Mouse (Mus musculus) E14TG2a.4 (cell line): ENCODE measurements at regions not wholly inside any gene's neighbourhood (a gene's known extent, or its start where the extent isn't known, plus 50 kb on each side); places are given as distances from the start of the nearest gene placed in this dataset.

Experiments used
- H3K27me3 ChIP-seq: 2 replicates; pipeline ENCODE4 v1.6.1; 2014; ENCODE audit warnings: low read length, control low read depth; ENCODE audit not compliant: insufficient read depth
- H3K36me3 ChIP-seq: 2 replicates; pipeline ENCODE4 v1.6.1; 2014; ENCODE audit warnings: low read length, control low read depth; ENCODE audit not compliant: insufficient read depth
- H3K4me1 ChIP-seq: replicated peaks from 2 replicates; pipeline ENCODE4 v1.6.1; 2014; ENCODE audit warnings: low read depth, low read length, control low read depth
- H3K4me3 ChIP-seq: replicated peaks from 2 replicates; pipeline ENCODE4 v1.5.1; 2014; ENCODE audit warnings: mild to moderate bottlenecking, low read length
- H3K9me3 ChIP-seq: 2 replicates; pipeline ENCODE4 v1.6.1; 2014; ENCODE audit warnings: low read length, control low read depth
- CTCF ChIP-seq: conservative IDR thresholded peaks from 2 replicates; pipeline ENCODE4 v1.5.1; 2014; ENCODE audit warnings: low read length
- NANOG ChIP-seq: IDR thresholded peaks from 2 replicates; pipeline ENCODE4 v1.6.1; 2014; ENCODE audit warnings: borderline replicate concordance, low read length, mixed read lengths
- POU5F1 ChIP-seq: IDR thresholded peaks from 2 replicates; pipeline ENCODE4 v1.6.1; 2014; ENCODE audit warnings: low read length, borderline replicate concordance

DNA sequence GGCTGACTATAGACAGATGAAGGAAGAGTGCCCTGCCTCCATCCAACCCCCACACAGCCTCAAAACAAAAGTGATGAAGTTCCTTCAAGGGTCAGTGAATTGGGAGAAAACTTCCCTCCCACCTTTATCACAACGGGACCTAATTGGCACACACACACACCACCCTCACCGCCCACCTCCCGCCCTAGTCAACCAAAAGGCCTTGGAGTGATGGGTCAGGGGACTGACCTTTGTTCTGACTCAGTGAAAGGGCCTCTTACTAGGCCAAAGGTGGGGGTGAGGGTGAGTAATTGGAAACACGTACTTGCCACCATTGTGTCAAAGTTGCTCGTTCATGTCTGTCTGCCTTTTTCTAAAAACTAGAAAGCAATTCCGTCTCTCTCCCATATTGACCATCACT is 386.4 kb downstream of the Sorl1 start:
- H3K9me3 ChIP-seq: no peaks in the 10 kb centered on the region
- peaks cover 2% of the 10 kb centered on the region; the same call in 1 of the 2 replicates for H3K27me3 ChIP-seq
- TF ChIP-seq NANOG: no peak
- no peak for TF ChIP-seq CTCF
- TF ChIP-seq POU5F1: no peak
- H3K36me3 ChIP-seq: no peaks in the 10 kb centered on the region
- peaks cover 31% of the 10 kb centered on the region for H3K4me1 ChIP-seq
- no peak overlapping the region for H3K4me3 ChIP-seq

DNA sequence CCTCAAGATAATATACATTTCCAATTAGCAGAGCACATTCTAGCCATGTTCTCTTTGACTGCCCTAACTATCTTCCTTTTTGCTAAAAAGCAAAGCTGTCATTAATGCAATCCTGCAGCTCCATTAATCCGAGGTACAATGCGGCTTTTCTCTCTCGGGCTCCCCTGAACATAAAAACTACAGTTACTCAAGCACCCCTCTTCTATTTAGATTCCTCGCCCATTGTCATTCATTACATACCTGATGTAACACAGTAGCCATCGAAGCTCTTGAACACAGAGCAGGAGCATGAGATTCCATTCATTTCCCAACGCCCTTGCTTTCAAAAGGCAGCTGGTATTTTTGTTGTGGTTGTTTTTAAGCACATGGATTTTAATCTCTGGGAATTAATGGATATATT is 387.2 kb downstream of the Sorl1 start:
- no peak for TF ChIP-seq POU5F1
- no peak for TF ChIP-seq CTCF
- no peak for TF ChIP-seq NANOG
- H3K9me3 ChIP-seq: no peaks in the 10 kb centered on the region
- H3K4me1 ChIP-seq: peaks cover 31% of the 10 kb centered on the region
- no peaks in the 10 kb centered on the region for H3K36me3 ChIP-seq
- H3K27me3 ChIP-seq: peaks cover 2% of the 10 kb centered on the region; the same call in 1 of the 2 replicates
- H3K4me3 ChIP-seq: peak overlapping the region; percentile 41

DNA sequence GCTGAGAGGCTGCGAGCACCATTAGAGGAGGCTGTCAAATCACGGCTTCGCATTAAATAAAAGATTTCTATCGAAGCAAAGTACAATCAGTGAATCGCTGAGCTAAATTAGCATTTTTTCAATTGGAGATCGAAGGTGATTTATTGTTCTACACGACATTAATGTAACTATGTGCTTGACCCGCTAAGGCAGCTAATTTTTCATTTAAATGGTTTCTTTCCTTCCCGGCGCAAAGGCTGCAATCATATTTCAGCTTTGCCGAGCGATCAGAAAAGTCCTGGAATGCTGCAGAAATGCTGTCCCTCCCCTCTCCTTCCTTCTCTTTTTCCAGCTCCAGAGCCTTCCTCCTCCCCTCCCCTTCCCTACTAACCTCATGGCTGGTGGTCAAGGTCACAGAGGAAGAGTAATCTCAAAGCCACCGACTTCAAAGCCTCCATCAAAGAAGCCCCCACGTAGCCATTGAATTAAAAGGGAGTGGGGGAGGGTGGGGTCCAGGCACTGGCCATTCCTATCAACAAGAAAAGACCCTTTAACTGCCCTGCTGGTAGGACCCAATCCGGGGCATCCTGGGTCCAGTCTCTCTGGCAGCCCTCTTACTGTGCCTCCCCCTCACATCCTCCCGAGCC is 387.8 kb downstream of the Sorl1 start:
- no peak for TF ChIP-seq POU5F1
- no peak for TF ChIP-seq CTCF
- TF ChIP-seq NANOG: no peak
- Histone ChIP-seq H3K4me1 (peaks cover 31% of the 10 kb centered on the region), H3K9me3 (no peaks in the 10 kb centered on the region), H3K36me3 (no peaks in the 10 kb centered on the region), H3K4me3 (peak overlapping the region; percentile 41), H3K27me3 (peaks cover 2% of the 10 kb centered on the region; the same call in 1 of the 2 replicates)

DNA sequence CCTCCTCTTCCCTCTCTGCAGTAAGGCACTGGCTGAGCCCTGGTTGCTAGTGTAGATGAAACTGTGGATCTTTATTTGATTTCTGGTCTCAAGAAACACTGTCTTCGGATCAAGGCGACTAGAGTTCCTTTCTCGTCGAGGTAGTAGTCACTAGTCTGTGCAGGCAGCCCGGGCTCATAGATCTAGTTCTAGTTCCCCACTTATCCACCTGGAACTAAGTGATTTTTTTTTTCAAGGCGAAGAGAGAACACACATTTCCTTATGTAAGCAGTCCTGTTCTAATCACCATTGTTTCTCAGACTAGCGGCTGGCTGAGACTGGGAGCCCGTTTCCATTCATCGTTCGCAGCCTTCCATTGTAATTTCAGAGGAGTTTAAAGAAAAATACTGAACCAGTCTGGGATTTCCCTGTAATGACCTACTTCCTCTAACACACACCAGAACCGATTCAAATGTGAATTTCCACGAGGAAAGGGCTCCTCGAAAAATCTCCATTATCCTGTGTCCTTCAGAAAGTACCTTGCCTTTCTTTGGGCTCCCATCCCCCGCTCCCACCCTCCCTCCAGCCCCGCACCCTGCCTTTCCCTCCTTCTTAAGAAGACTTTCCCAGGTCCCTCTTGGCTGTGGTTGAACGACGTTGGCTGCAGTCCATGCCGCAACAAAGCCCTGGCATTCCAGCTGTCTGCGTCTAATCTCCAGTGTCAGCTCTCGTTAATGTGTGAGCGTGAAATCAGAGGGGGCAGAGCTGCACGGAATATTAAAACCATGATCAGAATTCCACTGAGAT is 388.5 kb downstream of the Sorl1 start:
- H3K4me3 ChIP-seq: peak overlapping the region; percentile 41
- H3K27me3 ChIP-seq: peaks cover 2% of the 10 kb centered on the region; the same call in 1 of the 2 replicates
- H3K4me1 ChIP-seq: peaks cover 31% of the 10 kb centered on the region
- no peak for TF ChIP-seq NANOG
- H3K36me3 ChIP-seq: no peaks in the 10 kb centered on the region
- no peaks in the 10 kb centered on the region for H3K9me3 ChIP-seq

DNA sequence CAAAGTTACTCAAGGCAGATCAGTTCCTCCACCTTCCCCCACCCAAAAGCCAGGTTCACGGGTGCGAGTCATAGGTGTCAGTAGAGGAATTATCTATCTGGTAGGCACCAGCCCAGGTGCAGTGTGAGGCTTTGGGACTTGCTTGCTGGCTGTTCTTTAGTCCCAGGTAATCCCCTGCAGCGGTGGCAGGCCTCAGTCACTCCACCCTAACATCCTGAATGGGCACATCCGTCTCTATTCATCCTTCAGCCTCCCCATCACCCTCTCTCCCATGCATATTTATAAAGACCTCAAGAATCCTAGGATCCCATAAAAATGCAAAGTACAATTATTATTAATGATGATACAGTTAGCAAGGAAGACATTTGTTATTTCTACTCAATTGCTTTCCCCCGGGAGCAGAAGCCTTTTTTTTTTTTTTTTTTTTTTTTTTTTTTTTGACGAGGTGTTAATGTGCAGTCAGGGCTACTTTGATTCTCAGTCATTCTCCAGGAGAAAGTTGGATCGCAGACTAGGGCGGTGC is 389.1 kb downstream of the Sorl1 start:
- Histone ChIP-seq H3K27me3 (peaks cover 2% of the 10 kb centered on the region; the same call in 1 of the 2 replicates), H3K36me3 (no peaks in the 10 kb centered on the region), H3K9me3 (no peaks in the 10 kb centered on the region), H3K4me3 (peak overlapping the region; percentile 41; the same call in 1 of the 2 replicates), H3K4me1 (peaks cover 31% of the 10 kb centered on the region)
- TF ChIP-seq POU5F1 (no peak), CTCF (no peak), NANOG (no peak)

DNA sequence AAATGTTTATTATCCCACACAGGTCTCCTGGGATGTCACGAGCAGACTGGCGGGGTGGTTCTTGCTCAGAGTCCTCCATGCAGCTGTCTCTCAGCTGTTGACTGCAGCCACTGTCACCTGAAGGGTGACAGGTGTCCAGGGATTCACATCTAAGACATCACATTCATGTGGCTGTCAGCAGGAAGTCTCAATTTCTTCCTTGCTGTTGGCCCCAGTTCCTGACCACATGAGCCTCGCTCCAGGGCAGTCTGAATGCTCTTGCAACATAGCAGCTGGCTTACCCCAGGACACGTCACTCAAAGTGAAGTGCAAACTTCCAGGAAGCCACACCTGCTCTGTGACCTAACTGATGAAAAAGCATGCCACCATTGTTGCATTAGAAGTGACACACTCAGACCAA is 402.5 kb downstream of the Sorl1 start:
- Histone ChIP-seq H3K4me3 (no peak overlapping the region), H3K27me3 (no peaks in the 10 kb centered on the region), H3K4me1 (no peaks in the 10 kb centered on the region), H3K9me3 (no peaks in the 10 kb centered on the region), H3K36me3 (no peaks in the 10 kb centered on the region)
- TF ChIP-seq POU5F1: no peak
- TF ChIP-seq NANOG: no peak
- no peak for TF ChIP-seq CTCF

DNA sequence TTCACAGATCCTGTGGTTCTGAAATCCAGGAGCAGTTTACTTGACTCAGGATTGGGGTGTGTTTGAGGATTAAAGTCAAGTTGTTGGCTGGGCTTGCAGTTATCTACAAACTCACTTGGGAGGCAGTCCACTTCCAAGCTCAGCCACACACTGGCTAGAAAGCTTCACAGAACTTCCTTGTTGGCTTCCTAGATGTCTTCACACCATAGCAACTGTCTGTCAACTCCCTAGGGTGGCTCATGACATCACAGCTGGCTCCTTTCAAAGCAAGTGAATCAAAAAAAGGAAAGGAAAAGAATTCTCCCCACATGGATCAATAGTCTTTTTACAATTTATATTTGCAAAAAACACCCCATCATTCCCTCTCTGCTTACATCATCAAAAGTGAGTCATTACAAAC is 408.9 kb downstream of the Sorl1 start:
- Histone ChIP-seq H3K27me3 (no peaks in the 10 kb centered on the region), H3K9me3 (no peaks in the 10 kb centered on the region), H3K36me3 (no peaks in the 10 kb centered on the region), H3K4me3 (no peak overlapping the region), H3K4me1 (no peaks in the 10 kb centered on the region)
- TF ChIP-seq NANOG (no peak), CTCF (no peak), POU5F1 (no peak)

DNA sequence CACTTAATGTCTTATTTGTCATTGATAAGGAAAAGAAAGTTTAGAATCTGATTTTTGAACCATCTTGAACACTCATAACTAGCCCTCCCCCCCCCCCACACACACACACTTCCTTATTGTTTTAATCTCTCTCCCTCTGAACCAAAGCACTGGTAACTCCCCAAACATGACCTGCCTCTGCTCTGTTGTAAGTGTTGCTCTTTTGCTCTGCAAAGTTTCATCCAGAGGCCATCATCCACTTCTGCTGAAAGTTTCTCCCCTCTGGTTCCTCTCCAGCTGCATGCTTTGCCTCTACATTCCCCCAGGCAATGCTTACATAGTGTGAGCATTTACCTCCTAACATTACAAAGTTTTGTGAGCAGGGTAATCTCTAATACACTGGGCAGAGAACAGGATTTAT is 418.1 kb downstream of the Sorl1 start:
- H3K4me3 ChIP-seq: no peak overlapping the region
- TF ChIP-seq NANOG: no peak
- TF ChIP-seq POU5F1: no peak
- no peak for TF ChIP-seq CTCF
- no peaks in the 10 kb centered on the region for H3K9me3 ChIP-seq
- no peaks in the 10 kb centered on the region for H3K4me1 ChIP-seq
- H3K27me3 ChIP-seq: no peaks in the 10 kb centered on the region
- H3K36me3 ChIP-seq: no peaks in the 10 kb centered on the region
